Mouse (Mus musculus) heart, embryonic 11.5 days (tissue): Measurements from ENCODE around the gene Agbl1. TPM values are rescaled to one million over a fixed set of nuclear protein-coding genes. Genes with fewer than 3 reads are reported as not detected.

Experiments used
- ATAC-seq: fragments of 200-750 bp; cut with Nextera tagmentation; replicated peaks from 2 replicates; pipeline ENCODE4 v1.8.0; 2017; ENCODE audit warnings: moderate library complexity; ENCODE audit not compliant: insufficient number of reproducible peaks, low FRiP score, low TSS enrichment
- H3K27ac ChIP-seq: fragments of 300-500 bp; sonication (generic); 2 replicates; pipeline ENCODE4 v1.5.1; 2014; ENCODE audit warnings: mild to moderate bottlenecking, low read depth, low read length
- H3K27me3 ChIP-seq: fragments of 300-500 bp; sonication (generic); 2 replicates; pipeline ENCODE4 v1.6.1; 2014; ENCODE audit warnings: mild to moderate bottlenecking, low read length, mixed read lengths; ENCODE audit not compliant: control insufficient read depth, insufficient read depth
- H3K36me3 ChIP-seq: fragments of 300-500 bp; sonication (generic); 2 replicates; pipeline ENCODE4 v1.6.1; 2014; ENCODE audit warnings: mild to moderate bottlenecking, low read length, moderate library complexity, mixed read lengths; ENCODE audit not compliant: control insufficient read depth, insufficient read depth
- H3K4me1 ChIP-seq: fragments of 300-500 bp; sonication (generic); 2 replicates; pipeline ENCODE4 v1.6.1; 2014; ENCODE audit warnings: low read length; ENCODE audit not compliant: control insufficient read depth, insufficient read depth
- H3K4me2 ChIP-seq: fragments of 300-500 bp; sonication (generic); 2 replicates; pipeline ENCODE4 v1.6.1; 2014; ENCODE audit warnings: mild to moderate bottlenecking, moderate library complexity
- H3K4me3 ChIP-seq: fragments of 300-500 bp; sonication (generic); 2 replicates; pipeline ENCODE4 v1.5.1; 2014; ENCODE audit warnings: low read depth, low read length
- H3K9ac ChIP-seq: fragments of 300-500 bp; sonication (generic); 2 replicates; pipeline ENCODE4 v1.6.1; 2014; ENCODE audit warnings: mild to moderate bottlenecking, low read depth, low read length, moderate library complexity
- H3K9me3 ChIP-seq: fragments of 300-500 bp; sonication (generic); replicated peaks from 2 replicates; pipeline ENCODE4 v1.6.1; 2016; ENCODE audit warnings: low read length; ENCODE audit not compliant: control insufficient read depth
- WGBS: fragments of 180-500 bp; shearing (Covaris S2); extraction: QIAGEN DNeasy Blood & Tissue Kit; methylation state at CpG from one replicate; pipeline ENCODE4 v1.1.7; 2014; ENCODE audit not compliant: insufficient replicate concordance; 5-methylcytosine and 5-hydroxymethylcytosine counted together
- polyA plus RNA-seq: library from polyadenylated mRNA; unstranded; fragments of >200 nt; fragmentation: Nextera tagmentation; extraction: Ambion mirVana; gene quantifications from 2 replicates; pipeline ENCODE4 v1.2.1, GENCODE M21; 2014

Gene Agbl1
- polyA plus RNA-seq, 1 experiment from 2014 or later = not detected

GRCm38 (mm10) chr7:76562506-76562905, 332.8 kb downstream of the Agbl1 start:
- Histone ChIP-seq H3K4me2 (no peak overlapping the region), H3K4me3 (no peak overlapping the region), H3K9ac (no peak overlapping the region), H3K9me3 (no peaks in the 10 kb centered on the region), H3K4me1 (no peaks in the 10 kb centered on the region), H3K36me3 (no peaks in the 10 kb centered on the region), H3K27me3 (no peaks in the 10 kb centered on the region), H3K27ac (no peak overlapping the region)
- 86% methylated on average over 4 of the region's 4 CpGs for WGBS
- ATAC-seq = no peak

DNA sequence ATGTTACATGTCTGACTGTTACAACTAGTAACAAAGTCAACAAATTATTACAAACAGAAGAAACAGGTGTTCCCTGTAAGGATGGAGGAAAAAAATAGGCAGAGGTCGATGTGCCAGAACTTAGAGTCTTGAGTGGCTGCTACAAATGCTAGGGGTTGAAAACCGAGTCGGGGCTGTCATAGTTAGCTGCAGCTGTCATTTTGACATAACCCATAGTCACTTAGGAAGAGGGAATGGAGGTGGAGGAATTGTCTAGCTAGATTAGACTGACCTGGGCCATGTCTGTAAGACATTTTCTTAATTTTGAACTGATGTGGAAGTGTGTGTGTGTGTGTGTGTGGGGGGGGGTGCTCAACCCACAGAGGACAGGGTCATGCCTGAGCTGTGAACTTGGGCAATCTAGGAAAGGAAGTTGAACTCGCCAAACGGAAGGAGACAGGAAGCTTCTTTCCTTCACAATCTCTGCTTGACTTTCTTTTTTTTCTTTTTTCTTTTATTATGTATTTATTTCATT, 364.9 kb downstream of the Agbl1 start:
- Histone ChIP-seq H3K27ac (no peak overlapping the region), H3K27me3 (no peaks in the 10 kb centered on the region), H3K4me2 (no peak overlapping the region), H3K4me1 (no peaks in the 10 kb centered on the region), H3K9me3 (no peaks in the 10 kb centered on the region), H3K9ac (no peak overlapping the region), H3K36me3 (no peaks in the 10 kb centered on the region), H3K4me3 (no peak overlapping the region)
- ATAC-seq = peak; percentile 46; the same call in 1 of the 2 replicates
- 51% methylated on average over 5 of the region's 5 CpGs for WGBS

- 60% methylated on average over 2 of the region's 2 CpGs for WGBS
- no peaks in the 10 kb centered on the region for H3K9me3 ChIP-seq
- no peak overlapping the region for H3K4me2 ChIP-seq
- H3K27ac ChIP-seq = no peak overlapping the region
- no peak for ATAC-seq
- H3K4me3 ChIP-seq = no peak overlapping the region
- no peak overlapping the region for H3K9ac ChIP-seq
- H3K27me3 ChIP-seq = no peaks in the 10 kb centered on the region
- no peaks in the 10 kb centered on the region for H3K36me3 ChIP-seq
- no peaks in the 10 kb centered on the region for H3K4me1 ChIP-seq
Measured at GRCm38 (mm10) chr7:76597812-76598211, 368.1 kb downstream of the Agbl1 start.

- Histone ChIP-seq H3K9ac (no peak overlapping the region), H3K4me2 (no peak overlapping the region), H3K36me3 (no peaks in the 10 kb centered on the region), H3K4me3 (no peak overlapping the region), H3K27ac (no peak overlapping the region), H3K9me3 (no peaks in the 10 kb centered on the region), H3K27me3 (no peaks in the 10 kb centered on the region), H3K4me1 (no peaks in the 10 kb centered on the region)
- 71% methylated on average over 2 of the region's 2 CpGs for WGBS
- no peak for ATAC-seq
Measured at GRCm38 (mm10) chr7:76600050-76600690, 370.5 kb downstream of the Agbl1 start.

DNA sequence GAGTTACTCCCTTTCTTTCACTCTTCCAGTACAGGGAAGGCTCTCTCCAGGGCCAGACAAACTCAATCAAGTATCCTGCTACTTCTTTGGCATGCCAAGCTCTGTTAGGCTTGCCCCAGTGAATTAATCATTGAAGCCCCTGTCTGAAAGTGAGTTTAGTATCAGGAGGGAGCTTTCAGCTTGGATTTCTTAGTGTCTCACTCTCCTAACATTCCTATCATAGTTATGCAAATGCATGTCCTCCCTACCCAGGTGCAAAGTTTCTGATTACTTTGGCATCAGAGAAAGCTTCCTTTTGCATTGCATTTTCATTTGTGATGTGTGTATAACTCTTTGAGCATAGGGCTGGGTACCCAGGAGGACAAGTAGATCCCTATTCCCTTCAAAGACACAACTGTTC, 399.8 kb downstream of the Agbl1 start:
- no peaks in the 10 kb centered on the region for H3K36me3 ChIP-seq
- ATAC-seq = no peak
- H3K27ac ChIP-seq = no peak overlapping the region
- no peak overlapping the region for H3K4me2 ChIP-seq
- H3K27me3 ChIP-seq = no peaks in the 10 kb centered on the region
- H3K4me1 ChIP-seq = no peaks in the 10 kb centered on the region
- H3K9ac ChIP-seq = no peak overlapping the region
- no peaks in the 10 kb centered on the region for H3K9me3 ChIP-seq
- H3K4me3 ChIP-seq = no peak overlapping the region

DNA sequence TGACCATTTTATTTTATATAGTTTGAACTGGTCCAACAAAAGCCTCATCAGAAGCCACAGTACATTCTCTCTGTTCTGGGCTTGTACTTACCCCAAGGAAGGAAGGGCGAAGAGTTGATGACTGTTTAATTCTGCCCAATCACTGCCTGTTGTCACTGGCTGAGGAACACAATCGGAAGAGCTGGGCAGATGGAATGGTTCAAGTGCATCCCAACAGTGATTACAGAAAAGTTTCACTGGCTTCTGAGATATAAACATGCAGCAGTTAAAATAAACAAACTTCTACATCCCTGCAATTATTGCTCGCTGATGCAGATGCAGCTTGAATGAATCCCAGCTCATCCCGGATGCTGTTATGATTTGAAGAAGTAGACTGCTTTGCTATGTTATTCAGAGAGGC, 421.3 kb downstream of the Agbl1 start:
- no peak overlapping the region for H3K4me3 ChIP-seq
- ATAC-seq = no peak
- H3K9me3 ChIP-seq = no peaks in the 10 kb centered on the region
- no peak overlapping the region for H3K4me2 ChIP-seq
- WGBS = 75% methylated on average over 4 of the region's 4 CpGs
- no peaks in the 10 kb centered on the region for H3K36me3 ChIP-seq
- no peak overlapping the region for H3K9ac ChIP-seq
- no peaks in the 10 kb centered on the region for H3K27me3 ChIP-seq
- H3K27ac ChIP-seq = no peak overlapping the region
- no peaks in the 10 kb centered on the region for H3K4me1 ChIP-seq

GRCm38 (mm10) chr7:76661072-76661471, 431.4 kb downstream of the Agbl1 start:
- Histone ChIP-seq H3K27me3 (no peaks in the 10 kb centered on the region), H3K4me1 (no peaks in the 10 kb centered on the region), H3K27ac (no peak overlapping the region), H3K9me3 (no peaks in the 10 kb centered on the region), H3K4me2 (no peak overlapping the region), H3K9ac (no peak overlapping the region), H3K36me3 (no peaks in the 10 kb centered on the region), H3K4me3 (no peak overlapping the region)
- WGBS = 73% methylated on average over 5 of the region's 5 CpGs
- ATAC-seq = no peak

GRCm38 (mm10) chr7:76674856-76675255, 445.2 kb downstream of the Agbl1 start:
- H3K4me3 ChIP-seq = no peak overlapping the region
- H3K36me3 ChIP-seq = no peaks in the 10 kb centered on the region
- no peak overlapping the region for H3K4me2 ChIP-seq
- ATAC-seq = no peak
- H3K4me1 ChIP-seq = no peaks in the 10 kb centered on the region
- no peak overlapping the region for H3K9ac ChIP-seq
- no peaks in the 10 kb centered on the region for H3K9me3 ChIP-seq
- no peaks in the 10 kb centered on the region for H3K27me3 ChIP-seq
- H3K27ac ChIP-seq = no peak overlapping the region
- WGBS = 74% methylated on average over 3 of the region's 3 CpGs

- H3K4me2 ChIP-seq = no peak overlapping the region
- no peak for ATAC-seq
- WGBS = 50% methylated on average over 1 of the region's 1 CpGs
- no peak overlapping the region for H3K9ac ChIP-seq
- H3K9me3 ChIP-seq = no peaks in the 10 kb centered on the region
- no peaks in the 10 kb centered on the region for H3K27me3 ChIP-seq
- H3K27ac ChIP-seq = no peak overlapping the region
- H3K36me3 ChIP-seq = no peaks in the 10 kb centered on the region
- no peak overlapping the region for H3K4me3 ChIP-seq
- H3K4me1 ChIP-seq = no peaks in the 10 kb centered on the region
Measured at GRCm38 (mm10) chr7:76701224-76701623, 471.5 kb downstream of the Agbl1 start.
